Mouse (Mus musculus) embryonic facial prominence, embryonic 13.5 days (tissue): ENCODE results near the gene Rps6kb1. TPM values are rescaled to one million over a fixed set of nuclear protein-coding genes. Genes with fewer than 3 reads are reported as not detected.

Experiments used
- ATAC-seq: fragments of 200-750 bp; cut with Nextera tagmentation; 2 replicates; pipeline ENCODE4 v1.8.0; 2017; ENCODE audit warnings: low read depth; ENCODE audit not compliant: insufficient number of reproducible peaks, insufficient read depth, low FRiP score, low TSS enrichment
- H3K27ac ChIP-seq: fragments of 300-500 bp; sonication (generic); 2 replicates; pipeline ENCODE4 v1.5.1; 2015; ENCODE audit warnings: moderate library complexity, mild to moderate bottlenecking, inconsistent platforms
- H3K27me3 ChIP-seq: fragments of 300-500 bp; sonication (generic); 2 replicates; pipeline ENCODE4 v1.6.1; 2015; ENCODE audit warnings: mild to moderate bottlenecking, inconsistent platforms
- H3K36me3 ChIP-seq: fragments of 300-500 bp; sonication (generic); 2 replicates; pipeline ENCODE4 v1.6.1; 2015; ENCODE audit warnings: mild to moderate bottlenecking, inconsistent platforms
- H3K4me1 ChIP-seq: fragments of 300-500 bp; sonication (generic); 2 replicates; pipeline ENCODE4 v1.6.1; 2015; ENCODE audit warnings: inconsistent platforms
- H3K4me2 ChIP-seq: fragments of 300-500 bp; sonication (generic); 2 replicates; pipeline ENCODE4 v1.6.1; 2015; ENCODE audit warnings: moderate library complexity, mild to moderate bottlenecking, inconsistent platforms
- H3K4me3 ChIP-seq: fragments of 300-500 bp; sonication (generic); 2 replicates; pipeline ENCODE4 v1.5.1; 2015; ENCODE audit warnings: mild to moderate bottlenecking, inconsistent platforms
- H3K9ac ChIP-seq: fragments of 300-500 bp; sonication (generic); 2 replicates; pipeline ENCODE4 v1.6.1; 2015; ENCODE audit warnings: mild to moderate bottlenecking, inconsistent platforms
- H3K9me3 ChIP-seq: fragments of 300-500 bp; sonication (generic); 2 replicates; pipeline ENCODE4 v1.6.1; 2016; ENCODE audit warnings: inconsistent platforms
- WGBS: fragments of 180-500 bp; shearing (Covaris S2); methylation state at CpG from one replicate; pipeline ENCODE4 v1.1.7; 2015; ENCODE audit warnings: mixed read lengths; 5-methylcytosine and 5-hydroxymethylcytosine counted together
- polyA plus RNA-seq: library from polyadenylated mRNA; unstranded; fragments of >200 nt; fragmentation: Nextera tagmentation; extraction: Ambion mirVana; gene quantifications from 2 replicates; pipeline ENCODE4 v1.2.1, GENCODE M21; 2015

Rps6kb1 gene
- polyA plus RNA-seq, 1 experiment from 2014 or later: 78.9 TPM

DNA sequence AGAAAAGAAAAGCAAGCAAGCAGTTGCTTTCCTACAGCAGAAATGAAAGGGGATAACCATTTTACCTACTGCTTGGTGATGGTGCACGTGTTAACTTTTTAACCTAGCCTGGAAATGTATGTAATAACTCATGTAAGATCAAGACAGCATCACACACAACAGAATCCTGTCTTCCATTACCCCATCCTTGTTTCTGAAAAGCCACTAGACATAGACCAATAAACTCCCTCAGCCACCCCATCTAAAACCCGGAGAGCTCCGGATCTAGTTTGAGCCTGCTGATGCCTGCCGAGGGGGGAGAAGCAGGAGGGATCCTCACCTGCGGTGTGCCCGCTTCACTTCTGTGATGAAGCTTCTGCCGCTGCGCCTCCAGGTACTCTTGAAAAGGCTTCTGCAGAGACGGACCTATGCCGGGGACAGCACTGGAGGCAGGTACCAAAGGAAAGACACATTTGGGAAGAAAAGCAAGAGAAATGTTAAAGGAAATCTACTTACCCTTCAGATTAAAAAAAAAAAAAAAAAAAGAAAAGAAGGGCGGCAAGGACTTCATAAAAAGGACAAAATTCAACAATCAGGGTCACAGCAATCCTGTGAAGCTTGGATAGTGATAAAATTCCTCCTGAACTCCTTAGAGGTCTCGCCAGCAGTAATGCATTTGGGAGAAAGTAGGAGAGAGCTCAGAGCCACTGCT is 41.7 kb upstream of the Rps6kb1 start:
- ATAC-seq: no peak
- H3K4me1 ChIP-seq: peaks cover 25% of the 10 kb centered on the region
- H3K36me3 ChIP-seq: 0 out of 2 replicates have a peak, but pooled peaks cover 6% of the 10 kb centered on the region
- WGBS: 23% methylated on average over 12 of the region's 12 CpGs
- peak overlapping the region; percentile 33 for H3K4me3 ChIP-seq
- H3K27me3 ChIP-seq: no peaks in the 10 kb centered on the region
- H3K9ac ChIP-seq: peak overlapping the region; percentile 67
- peak overlapping the region; percentile 57 for H3K4me2 ChIP-seq
- no peaks in the 10 kb centered on the region for H3K9me3 ChIP-seq
- H3K27ac ChIP-seq: peak overlapping the region; percentile 76

- H3K4me1 ChIP-seq: peaks cover 25% of the 10 kb centered on the region
- peak overlapping the region; percentile 57 for H3K4me2 ChIP-seq
- no peaks in the 10 kb centered on the region for H3K9me3 ChIP-seq
- H3K4me3 ChIP-seq: peak overlapping the region; percentile 18; the same call in 1 of the 2 replicates
- no peak overlapping the region for H3K9ac ChIP-seq
- no peak for ATAC-seq
- WGBS: 35% methylated on average over 3 of the region's 3 CpGs
- H3K27ac ChIP-seq: peak overlapping the region; percentile 69
- 0 out of 2 replicates have a peak, but pooled peaks cover 6% of the 10 kb centered on the region for H3K36me3 ChIP-seq
- H3K27me3 ChIP-seq: no peaks in the 10 kb centered on the region
These were observed 41.0 kb upstream of the Rps6kb1 start for GRCm38 (mm10) chr11:86585598-86585984.

- Histone ChIP-seq H3K9ac (no peak overlapping the region), H3K4me1 (peaks cover 25% of the 10 kb centered on the region), H3K36me3 (0 out of 2 replicates have a peak, but pooled peaks cover 6% of the 10 kb centered on the region), H3K27me3 (no peaks in the 10 kb centered on the region), H3K4me2 (peak overlapping the region; percentile 57), H3K27ac (peak overlapping the region; percentile 69), H3K4me3 (no peak overlapping the region), H3K9me3 (no peaks in the 10 kb centered on the region)
- ATAC-seq: no peak
- WGBS: 68% methylated on average over 7 of the region's 7 CpGs
These were observed 40.4 kb upstream of the Rps6kb1 start for GRCm38 (mm10) chr11:86584898-86585597.

DNA sequence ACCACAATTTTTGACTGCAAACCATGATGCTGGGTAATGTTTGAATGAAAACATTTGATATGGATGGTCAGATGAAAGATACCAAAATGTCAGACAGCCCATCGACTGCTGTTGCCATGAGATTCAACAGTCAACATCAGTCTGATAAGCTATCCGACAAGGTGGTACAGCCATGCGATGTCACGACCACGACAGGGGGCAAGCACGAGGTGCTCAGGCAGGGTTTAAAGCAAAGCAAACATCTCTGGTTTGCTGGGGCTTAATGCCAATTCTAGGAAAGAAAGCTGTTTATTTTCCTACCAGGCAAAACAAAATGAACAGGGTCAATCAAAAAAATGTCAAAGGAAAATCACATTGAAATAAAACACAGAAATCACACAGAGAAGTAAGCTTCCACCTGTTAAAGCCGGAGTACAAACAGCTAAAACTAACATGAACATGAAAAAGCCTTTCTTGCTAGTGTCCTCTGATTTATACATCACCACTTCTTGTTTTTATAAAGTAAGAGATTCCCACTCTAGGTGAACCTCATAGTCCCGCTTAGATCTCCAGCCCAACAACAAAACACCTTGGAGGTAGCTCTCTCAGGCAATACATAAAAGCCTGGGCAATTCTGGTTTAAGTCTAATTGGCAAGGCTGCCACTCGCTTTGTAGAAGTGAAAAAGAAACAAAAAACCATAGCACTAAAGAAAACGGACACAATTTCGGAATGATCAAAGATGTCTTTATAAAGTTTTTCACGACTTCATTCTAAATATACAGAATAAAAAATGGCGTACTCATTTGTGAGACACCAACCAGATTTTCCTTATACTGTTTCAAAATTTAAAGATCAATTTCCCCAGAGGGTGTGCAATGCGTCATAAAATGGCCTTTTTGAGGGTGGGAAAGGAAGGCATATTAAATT is 39.6 kb upstream of the Rps6kb1 start:
- H3K9ac ChIP-seq: no peak overlapping the region
- H3K9me3 ChIP-seq: no peaks in the 10 kb centered on the region
- no peak overlapping the region for H3K27ac ChIP-seq
- WGBS: 87% methylated on average over 14 of the region's 14 CpGs
- H3K4me3 ChIP-seq: no peak overlapping the region
- no peak overlapping the region for H3K4me2 ChIP-seq
- H3K36me3 ChIP-seq: 0 out of 2 replicates have a peak, but pooled peaks cover 6% of the 10 kb centered on the region
- peaks cover 27% of the 10 kb centered on the region for H3K4me1 ChIP-seq
- H3K27me3 ChIP-seq: no peaks in the 10 kb centered on the region
- no peak for ATAC-seq

GRCm38 (mm10) chr11:86583313-86583825 is 38.8 kb upstream of the Rps6kb1 start:
- ATAC-seq: no peak
- Histone ChIP-seq H3K27me3 (no peaks in the 10 kb centered on the region), H3K4me3 (no peak overlapping the region), H3K4me1 (peaks cover 33% of the 10 kb centered on the region), H3K36me3 (0 out of 2 replicates have a peak, but pooled peaks cover 6% of the 10 kb centered on the region), H3K4me2 (no peak overlapping the region), H3K9me3 (no peaks in the 10 kb centered on the region), H3K9ac (no peak overlapping the region), H3K27ac (no peak overlapping the region)
- WGBS: 93% methylated on average over 3 of the region's 3 CpGs

DNA sequence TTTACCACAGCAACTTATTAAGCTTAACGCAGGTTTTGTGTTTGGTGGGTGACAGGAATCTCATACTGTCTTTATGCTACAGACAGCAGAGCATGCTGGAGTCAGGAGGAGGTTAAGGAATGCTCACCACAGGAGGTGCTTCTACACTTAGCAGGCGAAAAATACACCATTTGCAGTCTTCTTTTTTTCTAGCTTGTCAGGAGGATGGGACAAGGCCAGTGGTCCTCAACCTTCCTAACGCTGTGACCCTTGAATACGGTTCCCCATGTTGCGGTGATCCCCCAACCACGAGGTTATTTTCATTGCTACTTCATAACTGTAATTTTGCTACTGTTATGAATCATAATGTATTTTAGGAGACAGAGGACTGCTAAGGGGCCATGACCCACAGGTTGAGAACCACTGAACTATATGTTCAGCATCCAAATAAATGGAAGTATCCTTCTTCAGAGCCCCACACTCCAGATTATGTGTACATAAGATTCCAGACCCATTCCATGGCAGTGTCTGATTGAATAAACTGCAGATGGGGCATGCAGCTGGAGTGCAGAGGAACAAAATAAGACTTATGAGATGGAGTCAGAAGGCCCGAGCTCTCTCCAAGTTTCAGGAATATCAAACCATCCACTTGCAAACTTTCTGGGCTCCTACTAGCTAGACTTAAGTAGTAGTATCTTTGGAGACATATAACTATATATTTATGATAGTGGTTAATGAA is 38.1 kb upstream of the Rps6kb1 start:
- no peaks in the 10 kb centered on the region for H3K9me3 ChIP-seq
- ATAC-seq: no peak
- no peak overlapping the region for H3K4me2 ChIP-seq
- 91% methylated on average over 7 of the region's 7 CpGs for WGBS
- H3K4me3 ChIP-seq: no peak overlapping the region
- H3K36me3 ChIP-seq: 0 out of 2 replicates have a peak, but pooled peaks cover 6% of the 10 kb centered on the region
- H3K27me3 ChIP-seq: no peaks in the 10 kb centered on the region
- H3K27ac ChIP-seq: no peak overlapping the region
- no peak overlapping the region for H3K9ac ChIP-seq
- H3K4me1 ChIP-seq: peaks cover 31% of the 10 kb centered on the region

- H3K27me3 ChIP-seq: no peaks in the 10 kb centered on the region
- 0 out of 2 replicates have a peak, but pooled peaks cover 6% of the 10 kb centered on the region for H3K36me3 ChIP-seq
- H3K4me3 ChIP-seq: no peak overlapping the region
- H3K9me3 ChIP-seq: no peaks in the 10 kb centered on the region
- H3K4me2 ChIP-seq: no peak overlapping the region
- 88% methylated on average over 12 of the region's 12 CpGs for WGBS
- no peak overlapping the region for H3K9ac ChIP-seq
- ATAC-seq: no peak
- peaks cover 31% of the 10 kb centered on the region for H3K4me1 ChIP-seq
- no peak overlapping the region for H3K27ac ChIP-seq
These were observed 37.4 kb upstream of the Rps6kb1 start for GRCm38 (mm10) chr11:86581943-86582542.

GRCm38 (mm10) chr11:86581250-86581753 is 36.7 kb upstream of the Rps6kb1 start:
- no peaks in the 10 kb centered on the region for H3K27me3 ChIP-seq
- peak overlapping the region; percentile 37; the same call in 1 of the 2 replicates for H3K9ac ChIP-seq
- H3K4me1 ChIP-seq: peaks cover 25% of the 10 kb centered on the region
- H3K27ac ChIP-seq: peak overlapping the region; percentile 77
- ATAC-seq: no peak
- no peak overlapping the region for H3K4me3 ChIP-seq
- no peaks in the 10 kb centered on the region for H3K9me3 ChIP-seq
- 0 out of 2 replicates have a peak, but pooled peaks cover 6% of the 10 kb centered on the region for H3K36me3 ChIP-seq
- peak overlapping the region; percentile 9; the same call in 1 of the 2 replicates for H3K4me2 ChIP-seq
- 15% methylated on average over 11 of the region's 11 CpGs for WGBS

DNA sequence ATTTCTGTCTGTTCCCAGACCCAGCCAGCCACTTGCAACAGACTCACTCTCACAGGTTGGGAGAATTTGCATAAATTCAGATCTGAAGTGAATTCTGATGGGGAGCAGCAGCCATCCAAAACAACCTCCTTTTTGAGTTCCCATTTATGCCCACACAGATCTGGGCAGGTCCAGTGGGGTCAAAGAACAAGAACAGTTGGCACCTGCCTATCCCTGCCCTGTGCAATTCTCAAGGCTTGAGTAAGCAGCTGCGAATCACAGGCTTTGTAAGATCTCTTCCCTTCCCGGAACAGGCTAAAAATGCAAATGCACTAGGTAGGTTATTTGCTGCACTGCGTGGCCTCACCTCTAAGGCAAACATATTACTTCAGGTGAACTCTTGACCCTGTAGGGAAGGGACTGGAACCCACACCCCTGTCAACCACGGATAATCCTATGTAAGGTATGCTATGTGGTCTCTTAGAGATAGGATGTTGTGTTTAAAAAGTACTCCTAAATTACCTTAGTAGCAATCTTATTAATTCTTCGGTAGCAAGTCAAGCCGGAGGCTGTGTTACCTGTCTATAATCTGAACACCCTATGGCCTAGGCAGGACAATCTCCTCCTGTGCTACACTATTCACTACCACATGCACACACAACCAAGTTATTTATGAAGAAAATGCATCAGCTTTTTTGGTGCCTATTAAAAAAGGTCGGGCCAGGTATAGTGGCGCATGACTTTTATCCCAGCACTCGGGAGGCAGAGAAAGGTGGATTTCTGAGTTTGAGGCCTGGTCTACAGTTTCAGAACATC is 35.9 kb upstream of the Rps6kb1 start:
- no peak for ATAC-seq
- H3K27me3 ChIP-seq: no peaks in the 10 kb centered on the region
- WGBS: 77% methylated on average over 9 of the region's 9 CpGs

More for the DNA sequence above, 35.9 kb upstream of the Rps6kb1 start:
- no peak overlapping the region for H3K4me3 ChIP-seq
- H3K9ac ChIP-seq: no peak overlapping the region
- H3K4me1 ChIP-seq: peaks cover 25% of the 10 kb centered on the region
- H3K4me2 ChIP-seq: no peak overlapping the region
- H3K36me3 ChIP-seq: 0 out of 2 replicates have a peak, but pooled peaks cover 6% of the 10 kb centered on the region
- no peaks in the 10 kb centered on the region for H3K9me3 ChIP-seq
- peak overlapping the region; percentile 77; the same call in 1 of the 2 replicates for H3K27ac ChIP-seq
